Mouse (Mus musculus) B cell, adult 2 months (primary cell): ENCODE results near the gene Thap12.

ENCODE experiments used
- DNase-seq, 2 experiments: peaks; one replicate each; pipeline ENCODE4 v3.0.0; 2022

Thap12 gene

DNA sequence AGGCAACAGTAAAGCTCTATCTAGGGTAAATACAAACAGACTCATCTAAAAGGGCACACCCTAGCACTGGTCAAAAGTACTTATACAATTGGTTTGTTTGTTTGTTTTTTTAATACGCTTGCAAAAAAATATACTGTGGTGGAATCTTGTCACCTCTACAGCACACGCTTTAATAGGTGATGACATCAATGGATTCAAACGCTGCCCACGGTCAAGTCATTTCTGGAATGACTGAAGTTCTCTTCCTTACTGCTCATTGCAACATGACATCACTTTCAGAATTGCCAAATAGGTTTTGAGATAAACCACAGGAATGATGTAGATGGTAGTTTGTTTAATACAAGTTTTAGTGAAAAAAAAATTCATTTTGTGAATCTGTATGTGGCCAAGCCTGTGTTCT, 4.3 kb upstream of the Thap12 start:
- DNase-seq = no peak

DNA sequence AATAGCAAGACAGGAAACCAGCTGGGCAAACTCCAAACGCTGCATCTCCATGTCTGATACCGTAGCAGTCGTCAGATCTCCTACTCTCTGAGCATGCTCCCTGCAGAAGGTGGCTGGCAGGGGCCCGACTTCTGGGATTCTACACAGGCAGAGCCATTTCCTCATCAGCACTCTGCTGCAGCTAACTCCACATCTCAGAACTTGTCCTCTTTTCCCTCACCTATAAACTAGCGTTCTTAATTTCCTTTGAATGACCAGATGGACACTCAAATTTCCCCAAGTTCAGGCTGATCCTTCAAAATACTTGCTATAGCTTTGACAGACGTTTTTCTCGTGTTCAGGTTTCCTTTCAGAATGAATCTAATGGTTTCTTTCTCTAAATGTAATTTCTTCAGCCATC, 1.1 kb upstream of the Thap12 start:
- DNase-seq = no peak

DNA sequence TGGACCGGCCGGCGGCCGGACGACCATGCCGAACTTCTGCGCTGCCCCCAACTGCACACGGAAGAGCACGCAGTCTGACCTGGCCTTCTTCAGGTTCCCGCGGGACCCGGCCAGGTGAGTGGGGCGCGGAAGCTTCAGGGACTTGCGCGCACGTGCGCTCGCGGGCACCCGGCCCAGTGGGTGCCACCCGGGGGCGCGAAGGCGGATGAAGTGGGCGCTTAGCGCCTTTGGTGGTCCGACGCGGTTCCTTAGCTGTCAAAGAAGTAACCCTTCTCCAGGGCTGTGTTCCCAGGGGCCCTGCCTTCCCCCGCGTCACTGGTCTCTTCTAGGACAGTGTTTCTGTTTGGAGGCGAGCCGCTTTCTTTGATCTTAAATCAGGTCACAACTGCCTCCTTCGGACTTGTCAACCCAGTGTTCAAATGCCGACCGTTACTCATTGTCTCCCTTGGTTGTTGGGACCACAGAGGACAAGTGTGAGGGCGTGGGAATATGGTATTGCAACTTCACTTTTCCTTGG, 520 bp downstream of the Thap12 start:
- DNase-seq = peak; percentile 55 to 56

DNA sequence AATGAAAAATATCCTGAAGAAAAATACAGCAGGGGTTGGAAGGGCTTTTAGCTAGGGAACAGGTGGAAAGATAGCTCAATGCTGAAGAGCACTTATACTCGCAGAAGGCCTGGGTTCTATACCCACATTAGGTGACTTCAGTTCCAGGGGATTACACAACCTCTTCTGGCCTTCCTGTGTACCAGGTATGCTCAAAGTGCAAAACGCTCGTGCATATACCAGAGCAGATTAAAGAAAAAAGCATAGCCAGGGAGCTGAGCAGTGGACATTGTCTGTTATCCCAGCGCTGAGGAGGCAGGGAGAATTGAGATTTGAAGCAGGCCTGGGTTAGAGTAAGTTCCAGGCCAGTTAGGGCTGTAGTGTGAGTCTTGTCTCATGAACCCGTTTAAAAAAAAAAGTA, 1.4 kb downstream of the Thap12 start:
- no peak for DNase-seq

DNA sequence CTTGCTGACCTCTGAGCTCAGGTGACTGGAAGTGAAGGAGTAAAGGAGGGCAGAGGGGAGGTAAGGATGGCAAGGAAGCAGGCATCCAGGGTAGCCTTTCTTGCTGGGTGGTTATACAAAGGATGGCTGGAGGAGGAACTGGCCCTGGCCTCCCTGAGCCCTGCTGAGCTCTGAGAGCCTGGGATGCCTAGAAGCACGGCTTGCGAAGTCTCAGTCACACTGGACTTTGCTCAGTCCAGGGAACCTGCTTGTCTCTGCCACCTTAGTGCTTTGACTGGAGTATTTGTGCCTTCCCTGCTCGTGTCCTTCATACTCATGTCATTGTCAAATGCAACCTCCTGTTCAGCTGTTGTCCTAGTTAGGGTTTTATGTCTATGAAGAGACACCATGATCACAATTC, 10.8 kb downstream of the Thap12 start:
- no peak for DNase-seq

- no peak for DNase-seq
Measured at GRCm38 (mm10) chr7:98717438-98717837, 14.5 kb downstream of the Thap12 start.

GRCm38 (mm10) chr7:98719761-98720160, 16.9 kb downstream of the Thap12 start:
- no peak for DNase-seq

DNA sequence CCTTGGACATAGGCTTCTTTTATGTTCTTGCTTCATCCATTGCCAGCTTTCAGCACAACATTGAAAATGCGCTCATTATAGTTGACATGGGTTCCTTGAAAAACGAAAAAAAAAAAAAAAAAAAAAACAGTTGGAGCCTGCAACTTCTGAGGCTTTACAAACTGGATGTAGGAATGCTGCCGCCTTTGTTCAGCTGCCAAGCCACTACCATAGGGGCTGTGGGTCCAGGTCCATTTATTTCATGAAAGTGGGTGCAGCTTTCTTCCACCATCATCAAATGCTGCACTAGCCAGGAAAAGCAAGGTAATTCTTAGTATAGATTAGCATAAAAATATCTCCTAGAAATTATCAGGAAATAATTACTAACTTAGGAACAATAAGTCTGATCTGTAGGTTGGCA, 17.8 kb downstream of the Thap12 start:
- no peak for DNase-seq

DNA sequence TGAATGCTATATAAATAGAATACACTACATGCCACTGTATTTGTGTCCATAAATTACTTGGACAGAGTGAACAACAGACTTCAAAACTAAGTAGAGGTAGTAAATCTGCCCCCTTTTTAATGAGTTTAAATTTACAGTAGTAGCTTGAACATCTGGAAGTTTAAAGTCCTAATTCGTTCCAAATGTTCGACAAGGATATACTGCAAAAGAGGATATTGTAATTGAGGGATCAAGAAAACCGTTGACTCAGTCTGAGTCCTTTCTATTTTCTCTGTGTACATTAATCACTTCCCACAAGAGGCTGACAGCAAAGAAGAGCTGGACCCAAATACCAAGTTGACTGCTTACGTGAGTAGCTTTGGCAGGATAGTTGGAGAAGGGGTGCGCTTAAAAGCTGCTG, 18.3 kb downstream of the Thap12 start:
- no peak for DNase-seq

DNA sequence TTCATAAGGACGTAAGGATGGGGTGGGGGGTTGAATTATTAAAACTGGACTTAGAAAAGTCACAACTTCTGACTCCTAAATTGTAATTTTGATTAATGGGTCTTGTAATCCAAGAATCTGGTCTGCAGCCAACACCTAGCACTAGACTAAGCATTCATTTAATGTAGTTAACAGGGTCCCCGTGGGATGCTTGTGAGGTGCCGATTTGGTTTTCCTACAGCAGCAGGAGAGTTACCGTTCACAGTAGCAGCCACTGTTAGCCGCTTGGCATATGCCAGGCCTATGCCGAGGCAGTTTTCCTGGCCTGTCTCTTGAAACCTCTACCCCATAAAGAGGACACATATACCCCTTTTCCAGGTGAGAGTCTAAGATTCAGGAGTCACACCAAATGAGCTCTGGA, 18.7 kb downstream of the Thap12 start:
- no peak for DNase-seq

DNA sequence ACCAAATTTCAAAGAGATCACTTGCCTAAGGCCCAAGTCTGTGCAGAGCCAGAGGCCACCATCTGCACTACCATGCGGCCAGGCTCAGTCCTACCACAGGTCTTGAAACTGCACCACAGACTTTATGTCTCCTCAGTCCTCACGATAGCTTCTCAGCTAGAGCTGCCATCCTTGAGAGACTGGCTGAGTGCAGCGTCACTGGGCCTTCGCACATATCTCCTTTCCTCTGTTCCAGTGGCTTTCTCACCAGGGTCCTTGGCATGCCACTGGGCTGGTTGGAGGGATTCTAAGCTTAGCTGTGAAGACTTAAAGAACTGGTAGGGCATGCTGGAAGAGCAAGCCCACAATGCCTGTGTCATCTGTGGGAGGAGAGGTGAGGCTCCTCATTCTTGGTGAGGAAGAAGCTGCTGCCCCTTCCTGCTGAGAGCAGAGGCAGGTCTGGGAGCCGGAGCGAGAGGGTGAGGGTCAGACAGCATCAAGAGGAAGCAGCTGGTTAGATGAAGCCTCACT, 22.8 kb downstream of the Thap12 start:
- DNase-seq = no peak

- no peak for DNase-seq
Measured at GRCm38 (mm10) chr7:98727986-98728385, 25.1 kb downstream of the Thap12 start.

GRCm38 (mm10) chr7:98728499-98728898, 25.6 kb downstream of the Thap12 start:
- DNase-seq = no peak

DNA sequence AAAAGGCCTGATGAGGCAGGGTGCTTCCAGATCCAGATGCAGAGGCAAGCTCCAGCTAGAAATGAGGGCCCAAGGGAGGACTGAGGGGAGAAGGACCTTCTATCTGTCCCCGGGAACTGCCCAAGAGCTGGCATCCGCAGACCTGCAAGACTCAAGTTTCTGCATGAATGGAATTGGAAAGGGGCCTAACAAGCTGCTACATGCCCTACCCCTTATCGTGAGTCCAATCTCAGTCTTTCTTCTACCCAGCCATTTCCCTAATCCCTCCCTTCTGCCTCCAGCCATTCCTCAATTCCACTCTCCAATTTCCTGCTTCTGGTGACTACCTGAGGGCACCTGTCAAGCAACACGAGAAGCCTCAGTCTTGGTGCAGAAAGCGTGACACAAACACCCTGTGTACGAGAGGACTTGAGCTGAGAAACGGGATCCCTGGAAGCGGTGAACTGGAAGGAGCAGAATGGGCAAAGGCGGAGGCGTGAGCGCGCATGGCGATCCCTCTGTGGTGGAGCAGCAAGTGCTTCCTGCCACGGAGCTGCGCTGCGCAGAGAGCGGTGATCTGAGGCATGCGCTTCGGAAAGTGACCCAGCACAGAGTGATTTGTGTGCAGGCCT, 26.9 kb downstream of the Thap12 start:
- DNase-seq = no peak

DNA sequence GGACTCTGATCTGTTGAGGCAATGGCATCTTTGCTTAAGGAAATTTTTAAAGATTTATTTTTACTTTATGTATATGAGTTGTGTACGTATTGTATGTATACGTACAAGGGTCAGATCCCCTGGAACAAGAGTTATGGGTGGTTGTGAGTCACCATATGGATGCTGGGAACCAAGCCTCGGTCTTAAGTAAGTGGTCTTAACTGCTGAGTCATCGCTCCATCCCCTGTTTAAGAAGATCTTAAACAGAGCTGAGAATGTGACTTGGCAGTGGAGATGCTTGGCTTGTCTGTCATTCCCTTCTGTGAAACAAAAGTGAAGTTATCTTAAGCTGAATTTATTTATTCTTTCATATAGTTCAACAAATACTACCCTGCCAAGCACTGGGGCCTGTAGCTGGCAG, 31.1 kb downstream of the Thap12 start:
- no peak for DNase-seq

DNA sequence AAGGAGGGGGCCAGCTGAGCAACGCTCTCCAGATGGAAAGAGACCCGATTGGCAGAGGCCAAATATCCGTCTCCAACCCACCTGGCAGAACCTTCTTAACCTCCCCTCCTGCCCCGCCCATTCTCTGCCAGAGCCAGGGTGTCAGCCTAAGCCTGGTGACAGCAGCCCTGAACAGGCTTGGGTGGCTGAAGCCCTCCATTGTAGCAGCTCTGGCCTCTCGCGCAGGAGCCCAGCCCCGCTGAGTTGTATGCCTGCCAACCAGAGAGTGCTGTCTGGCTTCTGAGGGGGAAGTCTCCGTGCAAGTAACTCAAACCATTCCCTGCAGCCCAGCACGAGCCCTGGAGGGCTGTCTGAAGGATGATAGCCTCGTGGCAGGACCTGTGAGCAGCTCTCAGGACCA, 32.0 kb downstream of the Thap12 start:
- no peak for DNase-seq

DNA sequence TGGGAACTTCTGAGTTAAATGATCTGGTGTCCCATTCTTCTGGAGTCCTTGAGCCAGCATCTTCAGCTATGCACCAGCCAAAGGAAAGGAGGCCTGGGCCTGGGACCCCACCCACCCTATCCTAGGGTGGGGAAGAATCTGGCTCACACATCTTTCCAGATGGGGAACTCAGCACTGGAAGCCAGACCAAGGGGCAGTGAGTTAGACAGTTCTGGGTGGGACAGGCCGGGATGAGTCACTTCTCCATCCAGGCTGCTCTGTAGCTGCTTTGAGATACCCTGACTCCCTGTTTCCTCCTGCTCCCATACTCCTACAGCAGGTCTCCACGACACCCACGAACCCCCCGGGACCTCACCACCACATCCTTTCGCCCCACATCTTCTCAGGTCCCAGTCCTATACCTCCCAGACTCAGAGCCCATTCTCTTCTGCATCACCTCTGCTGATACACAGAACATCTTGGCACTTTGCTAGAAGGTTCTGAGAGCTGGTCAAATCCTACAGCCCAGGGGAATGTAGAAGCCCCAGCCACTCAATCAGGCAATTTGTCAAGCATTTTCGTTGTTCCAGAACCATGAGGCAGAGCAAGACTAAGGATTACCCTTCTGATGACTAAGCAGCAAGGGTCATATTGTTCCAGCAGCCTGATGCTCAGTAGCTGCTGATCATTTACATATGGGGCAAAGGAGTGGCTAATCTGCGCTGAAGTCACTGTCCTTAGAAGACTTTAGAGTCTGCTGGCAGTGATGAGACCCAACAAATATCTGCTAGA, 34.1 kb downstream of the Thap12 start:
- DNase-seq = no peak

GRCm38 (mm10) chr7:98740363-98740762, 37.5 kb downstream of the Thap12 start:
- DNase-seq = no peak

- DNase-seq = peak; percentile 73 to 75
Measured at GRCm38 (mm10) chr7:98743312-98743711, 40.4 kb downstream of the Thap12 start.

- no peak for DNase-seq
Measured at GRCm38 (mm10) chr7:98750404-98750803, 47.5 kb downstream of the Thap12 start.

- DNase-seq = no peak
Measured at GRCm38 (mm10) chr7:98752680-98753079, 49.8 kb downstream of the Thap12 start.

GRCm38 (mm10) chr7:98756050-98756449, 53.1 kb downstream of the Thap12 start:
- no peak for DNase-seq

DNA sequence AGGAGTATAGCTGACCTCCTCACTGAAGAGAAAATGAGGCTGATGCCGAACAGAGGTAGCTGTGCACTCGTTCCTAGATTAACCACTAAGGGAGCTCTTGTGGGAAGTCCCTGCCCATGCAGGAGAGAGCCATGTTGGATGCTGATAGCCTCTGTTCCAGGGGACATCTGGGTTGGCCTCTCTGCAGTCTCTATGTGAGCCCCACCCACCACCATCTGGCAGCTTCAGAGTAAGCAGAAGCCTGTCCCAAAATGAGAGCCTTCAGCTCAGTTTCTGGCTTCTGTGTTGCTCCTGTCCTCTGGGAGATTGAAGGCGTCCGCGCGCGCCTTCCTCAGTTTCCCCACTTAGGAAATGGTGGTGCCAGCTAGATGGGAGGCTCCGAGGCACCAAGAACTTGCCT, 53.7 kb downstream of the Thap12 start:
- DNase-seq = no peak

DNA sequence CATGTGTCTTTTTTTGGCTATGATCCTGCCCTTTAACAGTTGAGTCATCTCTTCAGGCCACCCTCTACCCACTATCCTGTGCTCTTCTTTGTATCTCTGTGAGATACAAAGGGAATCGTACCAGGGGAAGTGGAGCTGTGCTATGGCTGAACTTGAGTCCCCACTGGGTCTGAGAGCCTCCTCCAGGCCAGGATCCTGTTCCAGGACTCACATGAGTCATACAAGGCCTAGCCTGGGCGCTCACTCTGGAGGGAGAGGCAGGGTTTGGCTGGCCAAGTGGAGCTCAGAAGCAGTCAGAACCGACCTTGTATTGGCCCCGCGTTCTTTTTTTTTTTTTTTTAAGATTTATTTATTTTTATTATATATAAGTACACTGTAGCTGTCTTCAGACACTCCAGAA, 57.2 kb downstream of the Thap12 start:
- no peak for DNase-seq
